Mouse (Mus musculus): ENCODE results near the gene Kat14. TPM values are rescaled to one million over a fixed set of nuclear protein-coding genes. Genes with fewer than 3 reads are reported as not detected.

The Kat14 gene
- total and polyA plus RNA-seq, 2 experiments, result 10.2 to 15.8 TPM

GRCm38 (mm10) chr2:144382624-144383138, 13.9 kb downstream of the Kat14 start:
- TF ChIP-seq POLR2A (IDR thresholded peaks at IDR 0.05; ENCODE audit: extremely low read depth, insufficient read depth, low read length) (no peak), CTCF (IDR thresholded peaks at IDR 0.05; ENCODE audit: low read depth, low read length) (no peak)
- Histone ChIP-seq H3K27ac (replicated peaks; ENCODE audit: insufficient read depth, low read depth, low read length) (no peak overlapping the region), H3K79me2 (ENCODE audit: control insufficient read depth, insufficient read depth, low read length) (no peaks in the 10 kb centered on the region; the same call in 1 of the 2 replicates), H3K4me1 (ENCODE audit: control insufficient read depth, insufficient read depth, low read length) (peaks cover 3% of the 10 kb centered on the region; the same call in 1 of the 2 replicates), H3K36me3 (ENCODE audit: control insufficient read depth, insufficient read depth, low read length) (peaks cover 53% of the 10 kb centered on the region), H3K4me3 (ENCODE audit: insufficient read depth, low read depth, low read length) (no peak overlapping the region), H3K27me3 (ENCODE audit: control insufficient read depth, insufficient read depth, low read length) (no peaks in the 10 kb centered on the region), H3K9ac (ENCODE audit: low read depth, low read length) (no peak overlapping the region)
- 86% methylated on average over 7 of the region's 7 CpGs for WGBS
- no peak for DNase-seq (ENCODE audit: extremely low read depth, low read depth, low spot score)

GRCm38 (mm10) chr2:144386296-144386695, 17.5 kb downstream of the Kat14 start:
- DNase-seq (ENCODE audit: extremely low read depth, low read depth, low spot score), result no peak
- TF ChIP-seq POLR2A (IDR thresholded peaks at IDR 0.05; ENCODE audit: extremely low read depth, insufficient read depth, low read length) (no peak), CTCF (IDR thresholded peaks at IDR 0.05; ENCODE audit: low read depth, low read length) (no peak)
- no peak overlapping the region for H3K9ac ChIP-seq (ENCODE audit: low read depth, low read length)
- no peaks in the 10 kb centered on the region for H3K27me3 ChIP-seq (ENCODE audit: control insufficient read depth, insufficient read depth, low read length)
- H3K79me2 ChIP-seq (ENCODE audit: control insufficient read depth, insufficient read depth, low read length), result no peaks in the 10 kb centered on the region; the same call in 1 of the 2 replicates
- 93% methylated on average over 2 of the region's 2 CpGs for WGBS
- H3K4me3 ChIP-seq (ENCODE audit: insufficient read depth, low read depth, low read length), result no peak overlapping the region
- no peak overlapping the region for H3K27ac ChIP-seq (replicated peaks; ENCODE audit: insufficient read depth, low read depth, low read length)
- peaks cover 44% of the 10 kb centered on the region for H3K36me3 ChIP-seq (ENCODE audit: control insufficient read depth, insufficient read depth, low read length)
- peaks cover 11% of the 10 kb centered on the region for H3K4me1 ChIP-seq (ENCODE audit: control insufficient read depth, insufficient read depth, low read length)

GRCm38 (mm10) chr2:144388416-144388815, 19.6 kb downstream of the Kat14 start:
- TF ChIP-seq POLR2A (IDR thresholded peaks at IDR 0.05; ENCODE audit: extremely low read depth, insufficient read depth, low read length) (no peak), CTCF (IDR thresholded peaks at IDR 0.05; ENCODE audit: low read depth, low read length) (no peak)
- Histone ChIP-seq H3K4me1 (ENCODE audit: control insufficient read depth, insufficient read depth, low read length) (peaks cover 11% of the 10 kb centered on the region), H3K27ac (replicated peaks; ENCODE audit: insufficient read depth, low read depth, low read length) (peak overlapping the region; percentile 59), H3K9ac (ENCODE audit: low read depth, low read length) (no peak overlapping the region), H3K79me2 (ENCODE audit: control insufficient read depth, insufficient read depth, low read length) (0 out of 2 replicates have a peak, but pooled peaks cover under 1% of the 10 kb centered on the region), H3K27me3 (ENCODE audit: control insufficient read depth, insufficient read depth, low read length) (no peaks in the 10 kb centered on the region), H3K36me3 (ENCODE audit: control insufficient read depth, insufficient read depth, low read length) (peaks cover 36% of the 10 kb centered on the region), H3K4me3 (ENCODE audit: insufficient read depth, low read depth, low read length) (no peak overlapping the region)
- 21% methylated on average over 3 of the region's 3 CpGs for WGBS
- DNase-seq (ENCODE audit: extremely low read depth, low read depth, low spot score), result peak; percentile 95

- Histone ChIP-seq H3K36me3 (ENCODE audit: control insufficient read depth, insufficient read depth, low read length) (peaks cover 41% of the 10 kb centered on the region), H3K4me1 (ENCODE audit: control insufficient read depth, insufficient read depth, low read length) (no peaks in the 10 kb centered on the region), H3K27me3 (ENCODE audit: control insufficient read depth, insufficient read depth, low read length) (no peaks in the 10 kb centered on the region), H3K79me2 (ENCODE audit: control insufficient read depth, insufficient read depth, low read length) (peaks cover 2% of the 10 kb centered on the region; the same call in 1 of the 2 replicates), H3K4me3 (ENCODE audit: insufficient read depth, low read depth, low read length) (no peak overlapping the region), H3K27ac (replicated peaks; ENCODE audit: insufficient read depth, low read depth, low read length) (no peak overlapping the region), H3K9ac (ENCODE audit: low read depth, low read length) (no peak overlapping the region)
- TF ChIP-seq POLR2A (IDR thresholded peaks at IDR 0.05; ENCODE audit: extremely low read depth, insufficient read depth, low read length), result no peak
- TF ChIP-seq CTCF (IDR thresholded peaks at IDR 0.05; ENCODE audit: low read depth, low read length), result no peak
- DNase-seq (ENCODE audit: extremely low read depth, low read depth, low spot score), result no peak
- 88% methylated on average over 4 of the region's 4 CpGs for WGBS
Observed at GRCm38 (mm10) chr2:144399531-144399930, 30.7 kb downstream of the Kat14 start.

- Histone ChIP-seq H3K27ac (replicated peaks; ENCODE audit: insufficient read depth, low read depth, low read length) (no peak overlapping the region), H3K4me1 (ENCODE audit: control insufficient read depth, insufficient read depth, low read length) (no peaks in the 10 kb centered on the region), H3K27me3 (ENCODE audit: control insufficient read depth, insufficient read depth, low read length) (no peaks in the 10 kb centered on the region), H3K36me3 (ENCODE audit: control insufficient read depth, insufficient read depth, low read length) (peaks cover 46% of the 10 kb centered on the region), H3K79me2 (ENCODE audit: control insufficient read depth, insufficient read depth, low read length) (peaks cover 2% of the 10 kb centered on the region; the same call in 1 of the 2 replicates), H3K4me3 (ENCODE audit: insufficient read depth, low read depth, low read length) (no peak overlapping the region), H3K9ac (ENCODE audit: low read depth, low read length) (no peak overlapping the region)
- TF ChIP-seq CTCF (IDR thresholded peaks at IDR 0.05; ENCODE audit: low read depth, low read length) (no peak), POLR2A (IDR thresholded peaks at IDR 0.05; ENCODE audit: extremely low read depth, insufficient read depth, low read length) (no peak)
- no peak for DNase-seq (ENCODE audit: extremely low read depth, low read depth, low spot score)
- WGBS, result 91% methylated on average over 6 of the region's 6 CpGs
Observed at GRCm38 (mm10) chr2:144400659-144401058, 31.9 kb downstream of the Kat14 start.

- WGBS, result 87% methylated on average over 4 of the region's 4 CpGs
- Histone ChIP-seq H3K27me3 (ENCODE audit: control insufficient read depth, insufficient read depth, low read length) (no peaks in the 10 kb centered on the region), H3K4me3 (ENCODE audit: insufficient read depth, low read depth, low read length) (no peak overlapping the region), H3K79me2 (ENCODE audit: control insufficient read depth, insufficient read depth, low read length) (no peaks in the 10 kb centered on the region), H3K4me1 (ENCODE audit: control insufficient read depth, insufficient read depth, low read length) (no peaks in the 10 kb centered on the region), H3K9ac (ENCODE audit: low read depth, low read length) (no peak overlapping the region), H3K36me3 (ENCODE audit: control insufficient read depth, insufficient read depth, low read length) (peaks cover 26% of the 10 kb centered on the region), H3K27ac (replicated peaks; ENCODE audit: insufficient read depth, low read depth, low read length) (no peak overlapping the region)
- DNase-seq (ENCODE audit: extremely low read depth, low read depth, low spot score), result no peak
- TF ChIP-seq CTCF (IDR thresholded peaks at IDR 0.05; ENCODE audit: low read depth, low read length), result no peak
- TF ChIP-seq POLR2A (IDR thresholded peaks at IDR 0.05; ENCODE audit: extremely low read depth, insufficient read depth, low read length), result no peak
Observed at GRCm38 (mm10) chr2:144409037-144409436, 40.3 kb downstream of the Kat14 start.

Measured in liver, adult 2 months (tissue).